Mouse (Mus musculus): ENCODE results near the gene Kap. TPM values are rescaled to one million over a fixed set of nuclear protein-coding genes. Genes with fewer than 3 reads are reported as not detected.

Kap gene
- not detected in 2 replicates for total RNA-seq (2014; rRNA removed)
- polyA plus RNA-seq (2015; fragmentation: Nextera tagmentation; extraction: Ambion mirVana): not detected in 2 replicates

GRCm38 (mm10) chr6:133853526-133853925 is at the start of gene Kap:
Kap (minus strand) TSS chr6:133853762.
- H3K4me2 ChIP-seq (ENCODE audit: low read depth): no peak within 1 kb of the TSS
- 94% methylated on average over 1 of the region's 1 CpGs for WGBS
- no peak within 1 kb of the TSS for H3K27ac ChIP-seq (ENCODE audit: low read depth, low read length)
- no peak within 1 kb of the TSS for H3K9ac ChIP-seq
- no peaks in the 10 kb centered on the region for H3K4me1 ChIP-seq (ENCODE audit: insufficient read depth)
- DNase-seq (no peak), ATAC-seq (no peak)
- no peaks in the 10 kb centered on the region for H3K9me3 ChIP-seq (ENCODE audit: low read length)
- TF ChIP-seq CTCF (IDR thresholded peaks at IDR 0.05; ENCODE audit: low read depth): no peak
- H3K27me3 ChIP-seq (ENCODE audit: insufficient read depth, low read length): no peaks in the 10 kb centered on the region
- H3K36me3 ChIP-seq (ENCODE audit: insufficient read depth): no peaks in the 10 kb centered on the region
- no peak within 1 kb of the TSS for H3K4me3 ChIP-seq (ENCODE audit: low read depth, low read length)

- Histone ChIP-seq H3K4me2 (ENCODE audit: low read depth) (no peak overlapping the region), H3K4me3 (ENCODE audit: low read depth, low read length) (no peak overlapping the region), H3K36me3 (ENCODE audit: insufficient read depth) (no peaks in the 10 kb centered on the region), H3K9me3 (ENCODE audit: low read length) (no peaks in the 10 kb centered on the region), H3K27me3 (ENCODE audit: insufficient read depth, low read length) (no peaks in the 10 kb centered on the region), H3K9ac (no peak overlapping the region), H3K27ac (ENCODE audit: low read depth, low read length) (no peak overlapping the region), H3K4me1 (ENCODE audit: insufficient read depth) (no peaks in the 10 kb centered on the region)
- WGBS: 92% methylated on average over 5 of the region's 5 CpGs
- no peak for TF ChIP-seq CTCF (IDR thresholded peaks at IDR 0.05; ENCODE audit: low read depth)
- DNase-seq (no peak), ATAC-seq (no peak)
Observed at GRCm38 (mm10) chr6:133885871-133886415, 32.4 kb upstream of the Kap start.

GRCm38 (mm10) chr6:133883446-133883985 is 30.0 kb upstream of the Kap start:
- no peak overlapping the region for H3K4me3 ChIP-seq (ENCODE audit: low read depth, low read length)
- H3K9ac ChIP-seq: no peak overlapping the region
- no peaks in the 10 kb centered on the region for H3K27me3 ChIP-seq (ENCODE audit: insufficient read depth, low read length)
- DNase-seq (no peak), ATAC-seq (no peak)
- H3K9me3 ChIP-seq (ENCODE audit: low read length): no peaks in the 10 kb centered on the region
- no peak for TF ChIP-seq CTCF (IDR thresholded peaks at IDR 0.05; ENCODE audit: low read depth)
- no peaks in the 10 kb centered on the region for H3K4me1 ChIP-seq (ENCODE audit: insufficient read depth)
- H3K36me3 ChIP-seq (ENCODE audit: insufficient read depth): no peaks in the 10 kb centered on the region
- no peak overlapping the region for H3K27ac ChIP-seq (ENCODE audit: low read depth, low read length)
- 77% methylated on average over 5 of the region's 5 CpGs for WGBS
- H3K4me2 ChIP-seq (ENCODE audit: low read depth): no peak overlapping the region

GRCm38 (mm10) chr6:133875906-133876462 is 22.4 kb upstream of the Kap start:
- ATAC-seq: peak; percentile 64
- peak; percentile 73 for TF ChIP-seq CTCF (IDR thresholded peaks at IDR 0.05; ENCODE audit: low read depth)
- no peak overlapping the region for H3K9ac ChIP-seq
- H3K36me3 ChIP-seq (ENCODE audit: insufficient read depth): no peaks in the 10 kb centered on the region
- no peak overlapping the region for H3K27ac ChIP-seq (ENCODE audit: low read depth, low read length)
- no peak overlapping the region for H3K4me3 ChIP-seq (ENCODE audit: low read depth, low read length)
- no peaks in the 10 kb centered on the region for H3K4me1 ChIP-seq (ENCODE audit: insufficient read depth)
- no peaks in the 10 kb centered on the region for H3K27me3 ChIP-seq (ENCODE audit: insufficient read depth, low read length)
- peak; percentile 78 for DNase-seq
- 24% methylated on average over 12 of the region's 12 CpGs for WGBS
- no peaks in the 10 kb centered on the region for H3K9me3 ChIP-seq (ENCODE audit: low read length)
- H3K4me2 ChIP-seq (ENCODE audit: low read depth): no peak overlapping the region

GRCm38 (mm10) chr6:133872667-133873066 is 19.1 kb upstream of the Kap start:
- DNase-seq: no peak
- 74% methylated on average over 2 of the region's 2 CpGs for WGBS
- Histone ChIP-seq H3K9me3 (ENCODE audit: low read length) (no peaks in the 10 kb centered on the region), H3K9ac (no peak overlapping the region), H3K27me3 (ENCODE audit: insufficient read depth, low read length) (no peaks in the 10 kb centered on the region), H3K36me3 (ENCODE audit: insufficient read depth) (no peaks in the 10 kb centered on the region), H3K27ac (ENCODE audit: low read depth, low read length) (no peak overlapping the region), H3K4me1 (ENCODE audit: insufficient read depth) (no peaks in the 10 kb centered on the region), H3K4me3 (ENCODE audit: low read depth, low read length) (no peak overlapping the region), H3K4me2 (ENCODE audit: low read depth) (no peak overlapping the region)
- ATAC-seq: no peak
- no peak for TF ChIP-seq CTCF (IDR thresholded peaks at IDR 0.05; ENCODE audit: low read depth)

- no peaks in the 10 kb centered on the region for H3K9me3 ChIP-seq (ENCODE audit: low read length)
- H3K36me3 ChIP-seq (ENCODE audit: insufficient read depth): no peaks in the 10 kb centered on the region
- no peak overlapping the region for H3K4me3 ChIP-seq (ENCODE audit: low read depth, low read length)
- no peak overlapping the region for H3K4me2 ChIP-seq (ENCODE audit: low read depth)
- no peaks in the 10 kb centered on the region for H3K4me1 ChIP-seq (ENCODE audit: insufficient read depth)
- H3K27me3 ChIP-seq (ENCODE audit: insufficient read depth, low read length): no peaks in the 10 kb centered on the region
- DNase-seq: no peak
- WGBS: 84% methylated on average over 1 of the region's 1 CpGs
- no peak overlapping the region for H3K9ac ChIP-seq
- TF ChIP-seq CTCF (IDR thresholded peaks at IDR 0.05; ENCODE audit: low read depth): no peak
- ATAC-seq: no peak
- no peak overlapping the region for H3K27ac ChIP-seq (ENCODE audit: low read depth, low read length)
Observed at GRCm38 (mm10) chr6:133871131-133871530, 17.6 kb upstream of the Kap start.

- 81% methylated on average over 1 of the region's 1 CpGs for WGBS
- no peaks in the 10 kb centered on the region for H3K27me3 ChIP-seq (ENCODE audit: insufficient read depth, low read length)
- no peak for ATAC-seq
Observed at GRCm38 (mm10) chr6:133868381-133868780, 14.8 kb upstream of the Kap start.

More at GRCm38 (mm10) chr6:133868381-133868780, 14.8 kb upstream of the Kap start:
- no peak for TF ChIP-seq CTCF (IDR thresholded peaks at IDR 0.05; ENCODE audit: low read depth)
- Histone ChIP-seq H3K4me2 (ENCODE audit: low read depth) (no peak overlapping the region), H3K4me1 (ENCODE audit: insufficient read depth) (no peaks in the 10 kb centered on the region), H3K4me3 (ENCODE audit: low read depth, low read length) (no peak overlapping the region), H3K9ac (no peak overlapping the region), H3K36me3 (ENCODE audit: insufficient read depth) (no peaks in the 10 kb centered on the region), H3K9me3 (ENCODE audit: low read length) (no peaks in the 10 kb centered on the region), H3K27ac (ENCODE audit: low read depth, low read length) (no peak overlapping the region)
- no peak for DNase-seq

All from forebrain, postnatal 0 days (tissue).